In genomic region chr10:115384221-115385017, GRCm38 (mm10) we compare ENCODE assay signal across 8 mouse cellular contexts. TPM values are rescaled to one million over a fixed set of nuclear protein-coding genes. Genes with fewer than 3 reads are reported as not detected.
DNase-seq lines count a peak whose midpoint lies in the region; ATAC-seq and TF ChIP-seq lines count a peak whose summit lies in the region.

TSS of gene Thap2 (minus strand) at chr10:115384443.
TSS of gene Zfc3h1 (plus strand) at chr10:115384959.

- no peaks in the 10 kb centered on the region for H3K9me3 ChIP-seq in E14TG2a.4 (ENCODE audit: low read length)
- H3K9me3 ChIP-seq in forebrain, embryonic 12.5 days, result no peaks in the 10 kb centered on the region
- H3K9me3 ChIP-seq in heart, postnatal 0 days (replicated peaks; ENCODE audit: control insufficient read depth, low read length), result no peaks in the 10 kb centered on the region
- H3K9me3 ChIP-seq in liver, embryonic 16.5 days (replicated peaks; ENCODE audit: control insufficient read depth, low read length), result no peaks in the 10 kb centered on the region
- no peaks in the 10 kb centered on the region for H3K9me3 ChIP-seq in neural tube, embryonic 13.5 days

- peak within 1 kb of the TSS; percentile 95 for H3K4me3 ChIP-seq in E14TG2a.4 (replicated peaks; ENCODE audit: low read length)
- peak within 1 kb of the TSS; percentile 90 for H3K4me3 ChIP-seq in forebrain, embryonic 12.5 days (replicated peaks)
- H3K4me3 ChIP-seq in heart, postnatal 0 days (ENCODE audit: low read depth, low read length), result peak within 1 kb of the TSS; percentile 98
- H3K4me3 ChIP-seq in liver, embryonic 16.5 days (ENCODE audit: low read depth, low read length), result peak within 1 kb of the TSS; percentile 85
- H3K4me3 ChIP-seq in neural tube, embryonic 13.5 days, result peak within 1 kb of the TSS; percentile 96
- peak within 1 kb of the TSS; percentile 96 for H3K4me3 ChIP-seq in testis, adult 2 months (ENCODE audit: control insufficient read depth, low read depth, low read length)

- H3K9ac ChIP-seq in forebrain, embryonic 12.5 days, result peak within 1 kb of the TSS; percentile 94
- H3K9ac ChIP-seq in heart, postnatal 0 days (replicated peaks; ENCODE audit: low read depth, low read length), result peak within 1 kb of the TSS; percentile 98
- H3K9ac ChIP-seq in liver, embryonic 16.5 days (ENCODE audit: low read depth, low read length), result peak within 1 kb of the TSS; percentile 93
- peak within 1 kb of the TSS; percentile 90 for H3K9ac ChIP-seq in neural tube, embryonic 13.5 days

- H3K27ac ChIP-seq in forebrain, embryonic 12.5 days, result peak within 1 kb of the TSS; percentile 99
- peak within 1 kb of the TSS; percentile 99 for H3K27ac ChIP-seq in heart, postnatal 0 days (ENCODE audit: low read depth)
- H3K27ac ChIP-seq in liver, embryonic 16.5 days (ENCODE audit: low read length), result peak within 1 kb of the TSS; percentile 98
- peak within 1 kb of the TSS; percentile 99 for H3K27ac ChIP-seq in neural tube, embryonic 13.5 days (replicated peaks)
- peak within 1 kb of the TSS; percentile 93 for H3K27ac ChIP-seq in testis, adult 2 months (ENCODE audit: control insufficient read depth, insufficient read depth, low read depth, low read length)

- DNase-seq in c-Kit-positive CD71-positive TER-119-positive erythroid progenitor cells, embryonic 14.5 days (ENCODE audit: low spot score), result peak; percentile 96
- peak; percentile 99 for DNase-seq in heart, postnatal 0 days (ENCODE audit: low spot score)
- DNase-seq in kidney, postnatal 4 days, result peak; percentile 98 to 99

- H3K4me2 ChIP-seq in forebrain, embryonic 12.5 days, result peak within 1 kb of the TSS; percentile 81
- peak within 1 kb of the TSS; percentile 82 for H3K4me2 ChIP-seq in heart, postnatal 0 days (ENCODE audit: low read depth, low read length)
- H3K4me2 ChIP-seq in liver, embryonic 16.5 days (ENCODE audit: low read depth, low read length), result peak within 1 kb of the TSS; percentile 78
- H3K4me2 ChIP-seq in neural tube, embryonic 13.5 days, result peak within 1 kb of the TSS; percentile 80

- peak; percentile 96 for ATAC-seq in forebrain, embryonic 12.5 days (ENCODE audit: low FRiP score)
- peak; percentile 97 for ATAC-seq in heart, postnatal 0 days (ENCODE audit: insufficient read depth, low read depth)
- ATAC-seq in liver, embryonic 16.5 days (ENCODE audit: low read depth), result peak; percentile 94
- ATAC-seq in neural tube, embryonic 13.5 days (ENCODE audit: low read depth), result peak; percentile 98

- H3K27me3 ChIP-seq in E14TG2a.4 (ENCODE audit: insufficient read depth, low read length), result no peaks in the 10 kb centered on the region
- H3K27me3 ChIP-seq in forebrain, embryonic 12.5 days, result no peaks in the 10 kb centered on the region
- H3K27me3 ChIP-seq in heart, postnatal 0 days (ENCODE audit: control insufficient read depth, insufficient read depth, low read length), result no peaks in the 10 kb centered on the region
- H3K27me3 ChIP-seq in liver, embryonic 16.5 days (ENCODE audit: control insufficient read depth, insufficient read depth, low read depth, low read length), result no peaks in the 10 kb centered on the region
- H3K27me3 ChIP-seq in neural tube, embryonic 13.5 days, result no peaks in the 10 kb centered on the region
- H3K27me3 ChIP-seq in testis, adult 2 months (ENCODE audit: control insufficient read depth, insufficient read depth, low read length), result no peaks in the 10 kb centered on the region

- peak; percentile 98 for TF ChIP-seq POLR2A in testis, adult 2 months (IDR thresholded peaks at IDR 0.05; ENCODE audit: control insufficient read depth, low read depth, low read length)

- under 1% methylated on average over 65 of the region's 65 CpGs for WGBS in forebrain, embryonic 12.5 days
- under 1% methylated on average over 60 of the region's 65 CpGs for WGBS in heart, postnatal 0 days
- 0% methylated on average over 65 of the region's 65 CpGs for WGBS in liver, embryonic 16.5 days (ENCODE audit: insufficient replicate concordance)
- under 1% methylated on average over 65 of the region's 65 CpGs for WGBS in neural tube, embryonic 13.5 days

- peaks cover 59% of the 10 kb centered on the region for H3K4me1 ChIP-seq in E14TG2a.4 (replicated peaks; ENCODE audit: low read depth, low read length)
- H3K4me1 ChIP-seq in forebrain, embryonic 12.5 days, result peaks cover 41% of the 10 kb centered on the region
- H3K4me1 ChIP-seq in heart, postnatal 0 days (ENCODE audit: control insufficient read depth, insufficient read depth), result peaks cover 40% of the 10 kb centered on the region
- H3K4me1 ChIP-seq in liver, embryonic 16.5 days (ENCODE audit: control insufficient read depth, low read depth, low read length), result peaks cover 20% of the 10 kb centered on the region
- H3K4me1 ChIP-seq in neural tube, embryonic 13.5 days (replicated peaks), result peaks cover 68% of the 10 kb centered on the region
- H3K4me1 ChIP-seq in testis, adult 2 months (ENCODE audit: control insufficient read depth, insufficient read depth, low read length), result peaks cover 3% of the 10 kb centered on the region; the same call in 1 of the 2 replicates

- TF ChIP-seq EP300 in heart, postnatal 0 days (IDR thresholded peaks at IDR 0.05; ENCODE audit: low read depth), result peak; percentile 23; the same call in 1 of the 2 replicates

- 0 out of 2 replicates have a peak, but pooled peaks have one; percentile 8 for TF ChIP-seq CTCF in E14TG2a.4 (conservative IDR thresholded peaks at IDR 0.05; ENCODE audit: low read length)
- peak; percentile 77 for TF ChIP-seq CTCF in heart, postnatal 0 days (IDR thresholded peaks at IDR 0.05; ENCODE audit: low read depth)
- no peak for TF ChIP-seq CTCF in testis, adult 2 months (IDR thresholded peaks at IDR 0.05; ENCODE audit: control insufficient read depth, insufficient read depth, insufficient replicate concordance, low read depth, low read length)

- H3K36me3 ChIP-seq in E14TG2a.4 (ENCODE audit: insufficient read depth, low read length), result peaks cover 26% of the 10 kb centered on the region
- peaks cover 5% of the 10 kb centered on the region; the same call in 1 of the 2 replicates for H3K36me3 ChIP-seq in forebrain, embryonic 12.5 days (replicated peaks)
- peaks cover 8% of the 10 kb centered on the region; the same call in 1 of the 2 replicates for H3K36me3 ChIP-seq in heart, postnatal 0 days (replicated peaks; ENCODE audit: control insufficient read depth, insufficient read depth, low read length)
- H3K36me3 ChIP-seq in liver, embryonic 16.5 days (ENCODE audit: control insufficient read depth, insufficient read depth), result peaks cover 5% of the 10 kb centered on the region; the same call in 1 of the 2 replicates
- H3K36me3 ChIP-seq in neural tube, embryonic 13.5 days, result peaks cover 5% of the 10 kb centered on the region
- no peaks in the 10 kb centered on the region; the same call in 1 of the 2 replicates for H3K36me3 ChIP-seq in testis, adult 2 months (ENCODE audit: control insufficient read depth, insufficient read depth, low read length)

RNA-seq across cellular contexts. Expression of gene Thap2, which starts in this region (rescaled TPM):
- polyA plus RNA-seq in forebrain, embryonic 12.5 days (2016; fragmentation: Nextera tagmentation; extraction: Ambion mirVana), result 32.3 and 36.9 TPM in 2 replicates
- 4.0 and 11.1 TPM in 2 replicates for total RNA-seq in heart, postnatal 0 days (2014; rRNA removed; ENCODE audit: low replicate concordance)
- 8.9 and 12.1 TPM in 2 replicates for polyA plus RNA-seq in heart, postnatal 0 days (2015; fragmentation: Nextera tagmentation; extraction: Ambion mirVana)
- polyA plus RNA-seq in liver, embryonic 16.5 days (2015; fragmentation: Nextera tagmentation; extraction: Ambion mirVana), result 5.5 and 5.6 TPM in 2 replicates
- polyA plus RNA-seq in neural tube, embryonic 13.5 days (2015; fragmentation: Nextera tagmentation; extraction: Ambion mirVana), result 25.6 and 31.7 TPM in 2 replicates
- polyA plus RNA-seq in testis, adult 2 months (2012; rRNA removed), result 2.5 and 3.0 TPM in 2 replicates

RNA-seq across cellular contexts. Expression of gene Zfc3h1, which starts in this region (rescaled TPM):
- polyA plus RNA-seq in forebrain, embryonic 12.5 days (2016; fragmentation: Nextera tagmentation; extraction: Ambion mirVana), result 26.1 and 26.7 TPM in 2 replicates
- 14.1 and 26.5 TPM in 2 replicates for total RNA-seq in heart, postnatal 0 days (2014; rRNA removed; ENCODE audit: low replicate concordance)
- 5.1 and 5.3 TPM in 2 replicates for polyA plus RNA-seq in heart, postnatal 0 days (2015; fragmentation: Nextera tagmentation; extraction: Ambion mirVana)
- 5.9 and 6.8 TPM in 2 replicates for polyA plus RNA-seq in liver, embryonic 16.5 days (2015; fragmentation: Nextera tagmentation; extraction: Ambion mirVana)
- polyA plus RNA-seq in neural tube, embryonic 13.5 days (2015; fragmentation: Nextera tagmentation; extraction: Ambion mirVana), result 17.3 and 17.7 TPM in 2 replicates
- 25.2 and 36.1 TPM in 2 replicates for polyA plus RNA-seq in testis, adult 2 months (2012; rRNA removed)

Comparison
In these comparisons a context has a peak if more than half of its experiments do, and no peak if none do; other contexts are left out.
1. Peak in every context shown above with its lines: DNase-seq, ATAC-seq, H3K4me3 ChIP-seq and H3K27ac ChIP-seq.